Mouse (Mus musculus): Measurements from ENCODE around the gene Fam120b. TPM values are rescaled to one million over a fixed set of nuclear protein-coding genes. Genes with fewer than 3 reads are reported as not detected.

Gene Fam120b
- 32.5 TPM for polyA plus RNA-seq (2014; fragmentation: Illumina TruSeq; extraction: RNeasy Lipid Tissue Mini Kit (QIAGEN cat#74804); ENCODE audit: low read depth, low replicate concordance)

GRCm38 (mm10) chr17:15395997-15396675 lies at the start of gene Fam120b:
Gene Fam120b, plus strand, starts transcription at chr17:15396202.

GRCm38 (mm10) chr17:15376494-15377181 lies 19.4 kb upstream of the Fam120b start, which contains the start of gene Dll1:
Gene Dll1, minus strand, starts transcription at chr17:15376872.

Other genes with a start within 250 kb of the Fam120b start
- gene Dll1, start 19.3 kb upstream of the Fam120b start, polyA plus RNA-seq (2014; fragmentation: Illumina TruSeq; extraction: RNeasy Lipid Tissue Mini Kit (QIAGEN cat#74804); ENCODE audit: low read depth, low replicate concordance): 1.5 TPM
- gene Psmb1, start 103.5 kb downstream of the Fam120b start, polyA plus RNA-seq (2014; fragmentation: Illumina TruSeq; extraction: RNeasy Lipid Tissue Mini Kit (QIAGEN cat#74804); ENCODE audit: low read depth, low replicate concordance): 196 TPM
- 82.2 TPM for gene Tbp, start 103.7 kb downstream of the Fam120b start, polyA plus RNA-seq (2014; fragmentation: Illumina TruSeq; extraction: RNeasy Lipid Tissue Mini Kit (QIAGEN cat#74804); ENCODE audit: low read depth, low replicate concordance)
- gene Pdcd2, start 131.1 kb downstream of the Fam120b start, polyA plus RNA-seq (2014; fragmentation: Illumina TruSeq; extraction: RNeasy Lipid Tissue Mini Kit (QIAGEN cat#74804); ENCODE audit: low read depth, low replicate concordance): 71.6 TPM
- 7.6 TPM for gene Prdm9, start 168.2 kb downstream of the Fam120b start, polyA plus RNA-seq (2014; fragmentation: Illumina TruSeq; extraction: RNeasy Lipid Tissue Mini Kit (QIAGEN cat#74804); ENCODE audit: low read depth, low replicate concordance)